Mouse (Mus musculus) cortical plate, adult 2 months (tissue): ENCODE data around the gene Dnal1.

ENCODE experiments used
- CTCF ChIP-seq: fragments of 200-500 bp; IDR thresholded peaks from 2 replicates; pipeline ENCODE4 v1.5.1; 2011; ENCODE audit warnings: mild to moderate bottlenecking, control low read depth, low read length; ENCODE audit not compliant: insufficient read depth; ENCODE audit errors: extremely low read depth
- POLR2A ChIP-seq: fragments of 200-500 bp; IDR thresholded peaks from 2 replicates; pipeline ENCODE4 v1.6.1; 2011; ENCODE audit warnings: mild to moderate bottlenecking, low read length, control low read depth; ENCODE audit not compliant: insufficient read depth; ENCODE audit errors: extremely low read depth

- TF ChIP-seq POLR2A (peak; percentile 35; the same call in 1 of the 2 replicates), CTCF (0 out of 2 replicates have a peak, but pooled peaks have one; percentile 6)
Measured at GRCm38 (mm10) chr12:84147954-84148621, 33.9 kb downstream of the Dnal1 start, which contains the start of gene Pnma1.
